Mouse (Mus musculus) testis, adult 2 months (tissue): ENCODE measurements at regions not wholly inside any gene's neighbourhood (a gene's known extent, or its start where the extent isn't known, plus 50 kb on each side); places are given as distances from the start of the nearest gene placed in this dataset.

Experiments used
- H3K27ac ChIP-seq: fragments of 200-500 bp; 2 replicates; pipeline ENCODE4 v1.5.1; 2012; ENCODE audit warnings: low read depth, low read length; ENCODE audit not compliant: control insufficient read depth, insufficient read depth
- H3K27me3 ChIP-seq: fragments of 200-500 bp; 2 replicates; pipeline ENCODE4 v1.6.1; 2012; ENCODE audit warnings: mild to moderate bottlenecking, low read length, moderate library complexity; ENCODE audit not compliant: control insufficient read depth, insufficient read depth
- H3K36me3 ChIP-seq: fragments of 200-500 bp; 2 replicates; pipeline ENCODE4 v1.6.1; 2012; ENCODE audit warnings: mild to moderate bottlenecking, low read length; ENCODE audit not compliant: control insufficient read depth, insufficient read depth
- H3K4me1 ChIP-seq: fragments of 200-500 bp; 2 replicates; pipeline ENCODE4 v1.6.1; 2012; ENCODE audit warnings: low read length; ENCODE audit not compliant: control insufficient read depth, insufficient read depth
- H3K4me3 ChIP-seq: fragments of 200-500 bp; 2 replicates; pipeline ENCODE4 v1.5.1; 2012; ENCODE audit warnings: low read depth, mild to moderate bottlenecking, low read length, moderate library complexity, mixed read lengths; ENCODE audit not compliant: control insufficient read depth
- CTCF ChIP-seq: fragments of 200-500 bp; IDR thresholded peaks from 2 replicates; pipeline ENCODE4 v1.5.1; 2012; ENCODE audit warnings: low read depth, mild to moderate bottlenecking, inconsistent platforms, low read length, moderate library complexity; ENCODE audit not compliant: control insufficient read depth, insufficient read depth, insufficient replicate concordance
- POLR2A ChIP-seq: fragments of 200-500 bp; IDR thresholded peaks from 2 replicates; pipeline ENCODE4 v1.6.1; 2012; ENCODE audit warnings: low read depth, mild to moderate bottlenecking, inconsistent platforms, low read length, moderate library complexity; ENCODE audit not compliant: control insufficient read depth

DNA sequence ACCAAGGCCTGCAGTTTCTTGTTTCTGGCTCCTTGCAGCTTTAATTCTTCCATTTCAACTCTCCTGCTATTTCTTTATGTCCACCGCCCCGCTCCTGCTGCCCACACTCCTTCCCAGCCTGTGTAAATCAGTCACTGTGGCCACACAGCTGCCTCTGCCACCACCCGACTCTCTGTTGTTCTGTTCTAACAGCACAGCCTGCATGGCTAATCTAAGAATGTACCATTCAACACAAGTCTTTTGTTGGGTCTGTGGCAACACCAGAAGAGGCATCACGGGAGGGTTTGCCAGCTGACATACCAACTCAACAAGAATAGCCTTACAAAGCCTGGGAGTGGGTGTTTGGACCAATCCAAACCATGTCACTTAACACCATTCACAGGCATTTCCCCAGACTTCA lies 264.9 kb upstream of the Pum3 start:
- H3K27me3 ChIP-seq = no peaks in the 10 kb centered on the region
- no peaks in the 10 kb centered on the region for H3K36me3 ChIP-seq
- H3K4me3 ChIP-seq = no peak overlapping the region
- no peaks in the 10 kb centered on the region for H3K4me1 ChIP-seq
- TF ChIP-seq CTCF (no peak), POLR2A (no peak)
- H3K27ac ChIP-seq = no peak overlapping the region

- H3K36me3 ChIP-seq = no peaks in the 10 kb centered on the region
- H3K27me3 ChIP-seq = no peaks in the 10 kb centered on the region
- no peaks in the 10 kb centered on the region for H3K4me1 ChIP-seq
- peak; percentile 68; the same call in 1 of the 2 replicates for TF ChIP-seq CTCF
- TF ChIP-seq POLR2A = no peak
- H3K4me3 ChIP-seq = no peak overlapping the region
- H3K27ac ChIP-seq = no peak overlapping the region
These were observed 264.1 kb upstream of the Pum3 start for GRCm38 (mm10) chr19:27693706-27694105.

DNA sequence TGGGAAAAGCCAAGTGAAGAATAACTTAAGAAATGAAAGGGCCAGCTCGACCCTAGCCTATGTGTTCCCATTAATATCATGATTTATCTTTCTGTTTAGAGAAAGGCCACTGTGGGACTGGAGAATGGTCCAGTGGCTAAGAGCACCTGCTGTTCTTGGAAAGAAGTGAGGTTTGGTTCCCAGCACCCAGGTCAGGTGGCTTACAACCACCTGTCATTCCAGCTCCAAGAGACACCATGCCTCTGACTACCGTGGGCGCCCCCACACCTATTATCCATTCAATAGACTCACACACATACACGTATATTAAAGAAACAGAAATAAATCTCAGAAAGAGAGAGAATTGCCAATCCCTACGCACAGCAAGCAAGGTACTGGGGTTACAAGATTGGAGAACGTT lies 263.3 kb upstream of the Pum3 start:
- Histone ChIP-seq H3K36me3 (no peaks in the 10 kb centered on the region), H3K4me3 (no peak overlapping the region), H3K27ac (no peak overlapping the region), H3K4me1 (no peaks in the 10 kb centered on the region), H3K27me3 (no peaks in the 10 kb centered on the region)
- TF ChIP-seq POLR2A = no peak
- TF ChIP-seq CTCF = no peak

DNA sequence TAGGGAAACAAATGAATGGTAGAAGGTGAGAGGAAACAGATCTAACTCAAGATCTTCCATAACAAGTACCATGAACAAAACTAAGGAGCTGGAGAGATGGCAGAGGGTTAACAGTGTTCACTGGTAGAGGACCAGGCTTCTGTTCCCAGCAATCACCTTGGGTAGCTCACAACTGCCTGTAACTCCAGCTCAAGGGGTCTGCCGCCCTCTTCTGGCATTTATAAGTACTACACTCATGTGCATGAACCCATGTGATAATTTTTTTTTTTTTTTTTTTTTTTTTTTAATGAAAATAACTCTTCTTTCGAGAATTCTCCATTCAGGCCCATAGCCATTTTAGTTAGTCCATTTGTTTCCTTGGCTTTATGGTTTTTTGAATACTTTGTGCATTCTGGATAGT lies 253.8 kb upstream of the Pum3 start:
- Histone ChIP-seq H3K4me1 (no peaks in the 10 kb centered on the region), H3K27ac (no peak overlapping the region), H3K4me3 (no peak overlapping the region), H3K27me3 (no peaks in the 10 kb centered on the region), H3K36me3 (no peaks in the 10 kb centered on the region)
- TF ChIP-seq CTCF (peak; percentile 69; the same call in 1 of the 2 replicates), POLR2A (no peak)

DNA sequence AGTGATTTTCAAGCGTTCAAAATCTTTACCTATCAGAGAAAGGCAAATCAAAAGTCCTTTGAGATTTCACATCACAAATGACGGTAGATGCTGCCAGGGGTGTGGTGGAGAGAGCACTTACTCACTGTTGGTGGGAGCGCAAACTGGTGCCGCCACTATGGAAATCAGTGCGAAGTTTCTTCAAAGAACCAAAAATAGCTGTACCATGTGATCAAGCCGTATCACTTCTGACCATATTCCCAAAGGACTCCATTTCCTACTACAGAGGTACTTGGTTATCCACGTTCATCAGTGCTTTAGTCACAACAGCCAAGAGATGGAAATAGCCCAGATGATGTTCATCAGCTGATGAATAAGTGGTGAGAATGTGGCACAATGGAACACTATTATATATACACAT lies 249.8 kb upstream of the Pum3 start:
- Histone ChIP-seq H3K27ac (no peak overlapping the region), H3K4me3 (no peak overlapping the region), H3K27me3 (no peaks in the 10 kb centered on the region), H3K4me1 (no peaks in the 10 kb centered on the region), H3K36me3 (no peaks in the 10 kb centered on the region)
- TF ChIP-seq CTCF = no peak

DNA sequence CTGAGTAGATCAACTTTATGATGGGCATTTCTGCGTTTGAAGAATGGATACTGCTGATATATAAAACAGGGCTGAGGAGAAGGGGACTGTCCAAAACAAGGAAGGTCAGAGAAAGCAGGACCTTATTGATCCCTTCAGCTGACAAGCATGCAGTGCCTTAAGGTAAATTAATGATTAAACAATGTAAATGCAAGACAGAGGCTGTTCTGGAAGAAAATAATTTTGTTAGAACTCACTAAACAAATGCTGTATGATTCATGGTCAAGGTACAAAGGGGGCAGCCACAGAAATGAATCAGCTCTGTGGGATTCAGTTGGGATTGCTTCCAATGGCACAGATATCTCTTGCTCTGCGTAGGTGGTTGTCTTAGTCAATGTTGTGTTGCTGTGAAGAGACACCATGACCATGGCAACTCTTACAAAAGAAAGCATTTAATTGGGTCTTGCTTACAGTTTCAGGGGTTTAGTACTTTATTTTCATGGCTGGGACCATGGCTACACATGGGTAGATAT lies 243.1 kb upstream of the Pum3 start:
- Histone ChIP-seq H3K36me3 (no peaks in the 10 kb centered on the region), H3K27ac (no peak overlapping the region), H3K4me3 (no peak overlapping the region), H3K4me1 (no peaks in the 10 kb centered on the region), H3K27me3 (no peaks in the 10 kb centered on the region)
- no peak for TF ChIP-seq POLR2A
- TF ChIP-seq CTCF = no peak

GRCm38 (mm10) chr19:27663296-27663695 lies 233.7 kb upstream of the Pum3 start:
- H3K27me3 ChIP-seq = no peaks in the 10 kb centered on the region
- H3K4me3 ChIP-seq = no peak overlapping the region
- no peak for TF ChIP-seq CTCF
- no peak for TF ChIP-seq POLR2A
- no peaks in the 10 kb centered on the region for H3K36me3 ChIP-seq
- no peaks in the 10 kb centered on the region for H3K4me1 ChIP-seq
- no peak overlapping the region for H3K27ac ChIP-seq

GRCm38 (mm10) chr19:27641001-27641400 lies 211.4 kb upstream of the Pum3 start:
- no peaks in the 10 kb centered on the region for H3K27me3 ChIP-seq

More at GRCm38 (mm10) chr19:27641001-27641400, 211.4 kb upstream of the Pum3 start:
- H3K4me1 ChIP-seq = no peaks in the 10 kb centered on the region
- no peak overlapping the region for H3K27ac ChIP-seq
- H3K4me3 ChIP-seq = no peak overlapping the region
- no peaks in the 10 kb centered on the region for H3K36me3 ChIP-seq
- no peak for TF ChIP-seq POLR2A
- TF ChIP-seq CTCF = no peak
